Mouse (Mus musculus) testis, adult 2 months (tissue): ENCODE data around the gene Ucp2.

Experiments
- CTCF ChIP-seq: fragments of 200-500 bp; IDR thresholded peaks from 2 replicates; pipeline ENCODE4 v1.5.1; 2012; ENCODE audit warnings: low read depth, mild to moderate bottlenecking, inconsistent platforms, low read length, moderate library complexity; ENCODE audit not compliant: control insufficient read depth, insufficient read depth, insufficient replicate concordance
- POLR2A ChIP-seq: fragments of 200-500 bp; IDR thresholded peaks from 2 replicates; pipeline ENCODE4 v1.6.1; 2012; ENCODE audit warnings: low read depth, mild to moderate bottlenecking, inconsistent platforms, low read length, moderate library complexity; ENCODE audit not compliant: control insufficient read depth

DNA sequence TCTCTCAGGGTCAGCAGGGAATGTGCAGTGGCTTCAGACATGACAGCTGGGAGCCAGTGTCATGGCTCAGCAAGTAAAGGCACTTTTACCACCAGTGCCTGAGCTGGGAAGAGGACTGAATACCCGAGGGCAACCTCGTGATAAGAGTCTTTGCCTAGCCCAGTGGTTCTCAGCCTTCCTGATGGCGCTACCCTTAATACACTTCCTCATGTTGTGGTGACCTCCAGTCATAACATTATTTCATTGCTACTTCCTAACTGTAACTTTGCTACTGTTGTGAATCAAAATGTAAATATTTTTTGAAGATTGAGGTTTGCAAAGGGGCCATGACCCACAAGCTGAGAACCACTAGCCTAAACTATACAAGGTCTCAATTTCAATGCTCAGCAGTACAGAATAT lies 15.5 kb downstream of the Ucp2 start:
- TF ChIP-seq POLR2A (no peak), CTCF (no peak)
